Mouse (Mus musculus): Measurements from ENCODE around the gene Tap2.
"Not testable (repeated sequence)": the region's sequence is repeated elsewhere in the genome, so short reads cannot be mapped to it uniquely, and the experiment has no call there.

Tap2 gene

GRCm38 (mm10) chr17:34215176-34215575, 11.8 kb downstream of the Tap2 start:
- no peak for DNase-seq (ENCODE audit: low spot score in 2 of 2)

- no peak for DNase-seq (ENCODE audit: low spot score in 2 of 2)
Observed at GRCm38 (mm10) chr17:34217216-34217928, 14.0 kb downstream of the Tap2 start.

DNA sequence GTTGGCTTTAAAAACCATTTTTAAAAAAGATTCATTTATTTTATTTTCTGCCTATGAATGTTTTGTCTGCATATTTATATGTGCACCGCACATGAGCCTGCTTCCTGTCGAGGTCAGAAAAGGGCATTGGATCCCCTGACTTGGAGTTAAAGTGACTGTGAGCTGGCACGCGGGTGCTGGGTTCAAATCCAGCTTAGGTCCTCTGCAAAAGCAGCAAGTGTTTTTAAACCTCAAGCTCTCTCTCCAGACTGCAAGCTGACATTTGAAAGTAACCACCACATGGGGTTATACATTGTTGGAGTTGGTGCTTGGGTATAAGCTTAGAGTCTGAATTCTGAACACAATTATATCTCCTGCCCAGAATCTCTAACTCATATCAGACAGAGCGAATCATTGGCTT, 14.7 kb downstream of the Tap2 start:
- no peak for DNase-seq (ENCODE audit: low spot score in 2 of 2)

DNA sequence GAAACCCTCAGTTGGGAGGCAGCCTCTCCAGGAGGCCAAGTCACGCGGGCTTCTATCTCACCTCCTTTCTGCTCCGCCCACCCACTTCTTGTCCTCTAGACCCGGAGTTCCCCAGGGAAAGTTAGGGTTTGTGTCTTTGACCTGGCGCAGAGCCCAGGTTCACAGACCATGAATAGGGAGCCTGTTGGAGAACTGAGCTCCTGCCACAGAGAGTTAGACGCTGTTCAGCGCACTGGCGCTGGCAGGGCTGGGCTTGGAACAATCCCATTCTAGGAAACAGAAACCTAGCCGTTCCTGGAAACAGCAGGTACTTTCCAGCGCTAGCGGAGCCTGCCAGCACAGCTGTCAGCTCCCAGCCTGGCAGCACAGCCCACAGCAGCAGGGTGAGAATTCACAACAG, 15.3 kb downstream of the Tap2 start:
- peak; percentile 89 to 90 for DNase-seq (ENCODE audit: low spot score in 2 of 2)

- peak in 1 of 2 experiments; percentile 54 for DNase-seq (ENCODE audit: low spot score in 2 of 2)
Observed at GRCm38 (mm10) chr17:34219096-34219495, 15.8 kb downstream of the Tap2 start.

- DNase-seq (ENCODE audit: low spot score in 2 of 2), result peak; percentile 73 to 76
Observed at GRCm38 (mm10) chr17:34219801-34220200, 16.5 kb downstream of the Tap2 start.

GRCm38 (mm10) chr17:34220401-34220800, 17.1 kb downstream of the Tap2 start:
- not testable (repeated sequence) for DNase-seq (ENCODE audit: low spot score in 2 of 2)

GRCm38 (mm10) chr17:34224816-34225215, 21.5 kb downstream of the Tap2 start:
- DNase-seq (ENCODE audit: low spot score in 2 of 2), result no peak

DNA sequence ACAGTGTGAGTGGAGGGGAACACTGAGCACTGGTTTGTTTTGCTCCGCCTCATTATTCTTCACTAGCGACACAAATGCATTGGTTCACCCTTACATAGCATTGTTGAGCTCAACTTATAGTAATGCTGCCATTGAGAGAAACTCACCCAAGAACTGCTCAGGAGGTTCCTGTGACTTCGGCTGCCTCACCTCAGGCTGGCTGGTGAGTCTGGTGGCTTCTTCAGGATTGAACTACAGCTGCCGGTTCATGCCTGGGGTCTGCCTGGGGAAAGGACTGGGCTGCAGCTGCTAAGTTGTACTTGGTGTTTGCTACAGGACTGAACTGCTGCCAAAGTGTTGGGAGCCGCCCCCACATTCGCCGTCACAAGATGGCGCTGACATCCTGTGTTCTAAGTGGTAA, 22.1 kb downstream of the Tap2 start:
- DNase-seq (ENCODE audit: low spot score in 2 of 2), result no peak

GRCm38 (mm10) chr17:34225911-34226310, 22.6 kb downstream of the Tap2 start:
- not testable (repeated sequence) for DNase-seq (ENCODE audit: low spot score in 2 of 2)

GRCm38 (mm10) chr17:34230971-34231370, 27.6 kb downstream of the Tap2 start:
- peak in 1 of 2 experiments; percentile 36 for DNase-seq (ENCODE audit: low spot score in 2 of 2)

DNA sequence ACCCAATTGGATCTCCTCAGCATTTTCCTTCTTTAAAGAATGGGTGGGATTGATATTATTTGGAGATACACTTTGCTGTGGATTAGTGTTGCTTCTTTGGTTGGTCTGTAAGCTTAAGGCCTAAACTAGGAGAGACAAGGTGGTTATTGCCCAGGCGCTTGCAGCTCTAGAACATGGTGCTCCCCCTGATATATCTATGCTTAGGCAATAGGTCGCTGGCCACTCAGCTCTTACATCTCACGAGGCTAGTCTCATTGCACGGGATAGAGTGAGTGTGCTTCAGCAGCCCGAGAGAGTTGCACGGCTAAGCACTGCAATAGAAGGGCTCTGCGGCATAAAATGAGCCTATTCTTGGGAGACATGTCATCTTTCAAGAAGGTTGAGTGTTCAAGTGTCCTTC, 28.7 kb downstream of the Tap2 start:
- DNase-seq (ENCODE audit: low spot score in 2 of 2), result not testable (repeated sequence)

DNA sequence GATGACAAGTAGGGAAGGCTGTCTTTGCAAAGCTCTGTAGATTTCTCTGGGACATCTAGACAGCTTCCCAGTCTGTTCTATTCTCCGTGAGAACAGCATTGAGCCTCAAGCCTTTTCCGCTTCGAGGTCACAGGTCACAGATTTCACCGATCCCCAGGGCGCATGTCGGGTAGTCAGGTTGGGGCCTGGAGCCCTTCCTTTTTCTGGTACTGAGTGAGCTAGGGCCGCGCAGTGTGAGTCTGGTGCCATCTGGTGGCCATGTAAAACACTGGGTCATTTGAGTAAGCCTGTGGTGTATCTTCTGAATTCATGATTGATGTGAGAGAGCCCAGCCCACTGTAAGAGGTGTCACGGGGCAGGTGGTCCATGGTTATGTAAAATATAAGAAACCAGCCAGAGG, 31.6 kb downstream of the Tap2 start:
- DNase-seq (ENCODE audit: low spot score in 2 of 2), result peak; percentile 75 to 85

DNA sequence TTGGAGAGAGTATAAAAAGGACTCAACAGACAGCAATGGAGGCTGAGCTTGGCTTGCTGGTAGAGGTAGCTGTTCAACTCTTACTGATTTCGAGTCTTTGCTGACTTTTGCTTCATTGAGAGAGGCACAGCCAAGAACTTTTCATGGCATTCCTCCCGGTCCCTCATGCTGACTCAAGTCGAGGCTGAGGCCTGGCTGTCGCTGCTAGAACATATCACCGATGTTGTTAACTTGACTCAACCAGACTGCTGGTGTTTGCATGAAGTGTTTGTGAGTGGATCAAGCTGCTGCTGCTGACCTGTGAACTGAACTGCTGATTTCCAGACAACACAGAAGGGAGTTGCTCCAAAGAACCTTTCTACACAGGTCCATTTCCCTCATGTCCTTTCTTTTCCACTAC, 33.4 kb downstream of the Tap2 start:
- no peak for DNase-seq (ENCODE audit: low spot score in 2 of 2)

DNA sequence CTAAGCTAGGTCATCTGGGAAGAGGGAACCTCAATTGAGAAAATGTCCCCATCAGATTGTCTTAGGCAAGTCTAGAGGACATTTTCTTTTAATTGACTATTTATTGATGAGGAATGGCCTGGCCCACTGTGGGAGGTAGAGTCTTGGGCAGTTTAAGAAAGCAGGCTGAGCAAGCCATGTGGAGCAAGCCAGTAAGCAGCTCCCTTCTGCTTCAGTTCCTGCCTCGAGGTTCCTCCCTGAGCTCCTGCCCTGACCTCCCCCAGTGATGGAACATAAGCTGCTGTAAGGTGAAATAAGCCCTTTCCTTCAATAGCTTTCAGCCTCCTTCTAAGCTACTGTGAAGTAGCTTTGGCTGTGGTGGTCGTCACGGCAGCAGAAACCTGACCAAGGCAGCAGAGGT, 34.4 kb downstream of the Tap2 start:
- no peak for DNase-seq (ENCODE audit: low spot score in 2 of 2)

DNA sequence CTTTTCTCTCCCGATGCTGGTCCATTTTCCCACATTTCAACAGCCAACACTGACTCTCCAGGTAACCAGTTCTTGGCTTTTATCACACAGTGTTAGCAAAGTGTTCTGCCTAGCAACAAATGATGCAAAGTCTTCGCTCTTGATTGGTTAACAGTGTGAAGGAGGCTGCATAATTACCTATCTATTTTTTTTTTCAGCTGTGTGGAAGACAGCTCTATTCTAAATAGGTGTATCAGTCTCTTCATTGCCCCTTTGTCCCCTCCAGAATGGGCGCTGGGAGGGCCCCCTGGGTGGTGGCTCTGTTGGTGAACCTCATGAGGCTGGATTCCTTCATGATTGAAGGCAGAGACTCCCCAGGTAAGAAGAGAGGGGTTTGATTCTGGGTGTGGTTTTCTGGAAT, 35.4 kb downstream of the Tap2 start, which contains the start of gene H2-Ob:
H2-Ob (plus strand) TSS at position 198 of the 400 bp plus-strand sequence.
- peak; percentile 47 to 57 for DNase-seq (ENCODE audit: low spot score in 2 of 2)

DNA sequence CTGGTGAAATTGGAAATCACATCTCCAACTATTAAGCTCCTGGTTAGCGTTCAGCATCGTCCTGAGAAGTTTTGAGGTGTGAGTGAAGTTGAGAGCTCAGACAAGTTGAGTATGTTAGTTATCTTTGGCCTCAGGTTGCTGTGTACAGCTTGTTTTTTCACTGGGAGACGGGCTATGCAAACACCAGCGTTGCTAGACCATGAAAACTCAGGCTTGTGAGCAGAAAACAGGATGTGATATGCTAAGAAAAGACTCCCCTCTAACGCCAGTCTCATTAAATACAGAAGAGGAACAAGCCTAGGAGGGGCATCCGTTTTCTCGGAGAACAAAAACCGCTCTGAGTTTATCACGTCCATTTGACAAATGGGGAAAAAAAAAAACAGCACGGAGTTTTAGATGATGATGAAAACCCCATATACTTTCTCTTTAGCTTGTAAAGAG, 36.3 kb downstream of the Tap2 start:
- peak in 1 of 2 experiments; percentile 34 for DNase-seq (ENCODE audit: low spot score in 2 of 2)

- no peak for DNase-seq (ENCODE audit: low spot score in 2 of 2)
Observed at GRCm38 (mm10) chr17:34240366-34240765, 37.0 kb downstream of the Tap2 start.

DNA sequence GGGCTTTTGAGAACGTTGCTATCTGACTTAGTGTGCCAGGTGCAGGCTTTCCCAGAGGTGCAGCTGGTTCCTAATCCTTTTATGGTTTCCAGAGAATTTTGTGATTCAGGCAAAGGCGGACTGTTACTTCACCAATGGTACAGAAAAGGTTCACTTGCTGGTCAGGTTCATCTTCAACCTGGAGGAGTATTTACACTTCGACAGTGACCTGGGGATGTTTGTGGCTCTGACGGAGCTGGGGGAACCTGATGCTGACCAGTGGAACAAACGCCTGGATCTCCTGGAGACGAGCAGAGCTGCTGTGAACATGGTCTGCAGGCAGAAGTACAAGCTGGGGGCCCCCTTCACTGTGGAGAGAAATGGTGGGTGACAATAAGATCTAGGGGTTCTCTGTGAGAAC, 37.6 kb downstream of the Tap2 start:
- DNase-seq (ENCODE audit: low spot score in 2 of 2), result no peak

DNA sequence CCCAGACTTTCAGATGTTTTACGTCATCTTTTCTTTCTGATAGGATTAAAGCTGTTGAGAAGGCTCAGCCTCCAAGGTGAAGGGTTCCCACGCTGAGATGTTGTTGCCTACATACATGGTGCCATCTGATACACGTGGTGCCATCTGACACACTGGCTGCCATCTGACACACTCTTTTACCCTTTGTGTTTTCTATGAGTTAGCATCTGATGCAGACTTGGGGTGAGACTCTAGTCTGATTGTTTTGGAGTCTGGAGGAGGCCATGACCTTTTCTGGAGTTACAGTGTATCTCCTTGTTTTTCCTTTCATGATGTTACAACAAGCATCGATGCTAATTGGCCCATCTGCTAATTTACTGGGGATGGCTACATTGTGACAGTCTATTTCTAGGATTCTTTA, 41.3 kb downstream of the Tap2 start:
- no peak for DNase-seq (ENCODE audit: low spot score in 2 of 2)

GRCm38 (mm10) chr17:34247047-34247446, 43.7 kb downstream of the Tap2 start:
- DNase-seq (ENCODE audit: low spot score in 2 of 2), result no peak

- no peak for DNase-seq (ENCODE audit: low spot score in 2 of 2)
Observed at GRCm38 (mm10) chr17:34248764-34249163, 45.4 kb downstream of the Tap2 start.

DNA sequence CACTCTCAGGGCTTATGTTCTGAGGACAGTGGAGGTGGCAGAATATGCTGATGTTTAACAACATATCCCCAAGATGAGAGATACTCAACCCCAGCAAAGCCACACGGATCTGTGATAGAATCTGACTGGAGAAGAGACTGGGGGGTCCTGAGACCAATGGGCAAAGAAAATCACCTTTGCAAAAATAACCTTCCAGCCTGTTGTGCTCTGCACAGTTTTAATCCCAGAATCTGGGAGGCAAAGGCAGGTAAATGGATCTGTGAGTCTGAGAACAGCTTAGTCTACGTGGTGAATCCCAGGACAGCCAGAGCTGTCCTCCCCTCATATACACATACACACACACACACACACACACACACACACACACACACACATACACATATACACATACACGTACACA, 46.0 kb downstream of the Tap2 start:
- no peak for DNase-seq (ENCODE audit: low spot score in 2 of 2)

DNA sequence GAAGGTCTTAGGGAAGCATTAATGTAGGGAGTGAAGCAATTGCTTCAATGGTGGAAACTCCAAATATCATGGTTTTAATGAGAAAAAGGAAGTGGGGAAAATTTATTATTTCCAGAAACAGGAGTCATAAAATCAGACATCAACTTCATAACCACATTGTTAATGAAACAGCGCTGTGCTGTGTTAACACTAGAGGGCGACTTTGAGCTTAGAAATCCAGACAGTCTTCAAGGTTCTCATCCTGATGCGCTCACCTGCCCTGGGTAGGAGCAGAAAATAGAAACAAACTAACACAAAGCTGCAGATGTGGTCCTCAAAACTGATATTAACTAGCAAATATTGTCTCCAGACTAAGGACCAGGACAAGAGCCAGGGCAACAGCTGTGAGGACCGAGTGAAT, 46.6 kb downstream of the Tap2 start:
- DNase-seq (ENCODE audit: low spot score in 2 of 2), result no peak
